Mouse (Mus musculus): ENCODE measurements around the gene Lhfp.
"Not testable (repeated sequence)": the region's sequence is repeated elsewhere in the genome, so short reads cannot be mapped to it uniquely, and the experiment has no call there.

The Lhfp gene

DNA sequence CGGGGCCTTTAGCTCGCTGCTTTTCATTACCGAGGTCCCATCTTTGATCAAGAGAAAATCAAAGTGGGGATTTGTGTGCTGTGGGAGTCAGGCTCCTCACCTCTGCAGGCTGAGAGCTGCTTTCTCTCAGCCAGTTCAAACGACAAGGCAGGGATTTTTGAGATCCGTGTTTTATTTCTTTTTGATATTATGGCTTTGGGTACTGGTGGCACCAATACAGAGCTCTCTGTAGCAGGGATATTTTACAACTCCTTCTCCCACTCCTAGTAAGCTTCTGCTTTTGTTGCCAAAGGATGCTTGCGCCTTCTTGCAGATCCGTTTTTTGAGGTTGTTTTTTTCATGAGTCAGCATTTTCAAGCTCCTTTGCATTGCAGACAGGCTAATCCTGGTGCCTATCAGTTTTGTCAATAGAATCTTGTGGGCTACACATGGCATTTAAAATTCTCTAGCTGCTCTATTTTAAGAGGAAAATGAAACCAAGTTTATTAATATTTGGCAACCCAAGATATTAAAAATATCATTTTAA is 172.5 kb downstream of the Lhfp start:
- no peak for DNase-seq (ENCODE audit: low spot score in 2 of 2)

DNA sequence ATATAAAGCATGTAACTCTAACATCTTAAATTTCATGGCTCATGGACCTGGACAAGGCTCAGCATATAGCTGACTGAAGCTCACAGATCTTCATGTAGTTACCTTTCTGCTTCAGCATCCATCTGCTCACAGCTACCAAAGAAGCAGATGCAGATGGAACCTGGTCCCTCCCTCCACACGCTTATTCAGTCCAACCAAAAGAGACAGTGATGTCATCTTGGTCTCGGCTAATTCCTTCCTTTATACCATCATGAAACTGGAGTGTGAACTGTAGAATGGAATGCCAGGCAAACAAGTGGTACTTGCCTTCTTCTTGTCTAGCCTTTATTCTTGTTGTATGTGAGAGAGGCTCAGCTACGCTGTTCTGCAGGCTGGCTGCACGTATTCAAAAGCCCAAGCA is 173.1 kb downstream of the Lhfp start:
- DNase-seq (ENCODE audit: low spot score in 2 of 2) = no peak

DNA sequence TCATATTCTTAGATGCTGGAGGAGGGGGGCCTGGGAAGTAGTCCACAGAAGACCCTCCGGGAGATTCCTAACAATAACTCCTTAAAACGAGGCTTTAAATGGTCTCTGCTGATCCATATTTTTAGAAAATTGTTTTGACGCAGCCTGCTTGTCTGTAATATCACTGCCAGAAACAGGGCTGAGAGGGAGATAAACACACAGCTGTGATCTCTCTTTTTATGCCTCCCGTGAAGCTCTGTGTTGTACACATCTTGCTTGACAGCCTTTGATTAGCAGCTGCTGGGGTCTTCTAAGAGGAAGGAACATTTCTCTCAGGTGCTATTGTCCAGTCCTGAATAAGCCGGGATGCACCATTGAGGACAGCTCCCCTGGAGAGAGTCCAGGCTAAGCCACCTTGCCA is 176.4 kb downstream of the Lhfp start:
- no peak for DNase-seq (ENCODE audit: low spot score in 2 of 2)

DNA sequence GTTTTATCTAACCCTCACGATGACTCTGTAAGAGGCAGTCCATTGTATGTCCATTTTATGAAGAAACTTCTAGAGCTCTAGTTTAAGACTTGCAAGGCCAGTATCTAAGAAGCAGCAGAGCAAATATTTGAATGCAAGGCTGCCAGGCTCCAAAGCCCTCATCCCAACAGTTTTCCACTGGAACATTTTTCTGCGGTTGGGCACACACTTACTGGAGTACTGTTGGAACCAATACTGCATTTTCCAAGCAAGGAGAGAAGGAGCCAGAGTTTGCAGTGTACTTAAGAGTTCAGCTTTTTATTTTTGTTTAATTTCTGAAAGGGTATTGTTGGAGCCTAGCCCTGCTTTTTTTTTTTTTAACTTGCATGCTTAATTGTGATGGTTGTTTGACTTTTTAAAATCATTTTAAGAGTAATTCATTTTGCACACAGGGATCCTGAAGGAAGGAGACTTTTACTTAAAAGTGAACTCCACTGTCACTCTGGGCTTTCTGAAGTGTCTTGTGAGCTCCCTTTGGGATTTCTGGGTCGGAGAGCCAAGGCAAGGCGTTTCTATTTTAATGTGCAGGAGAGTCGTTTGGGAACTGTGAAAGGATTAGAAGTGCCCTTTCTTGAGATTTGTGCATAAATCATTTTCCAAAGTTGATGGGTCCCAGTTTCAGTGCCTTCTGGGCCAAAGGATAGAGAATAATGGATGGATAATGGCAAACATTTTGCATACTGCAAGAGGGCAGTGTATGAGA is 180.4 kb downstream of the Lhfp start:
- no peak for DNase-seq (ENCODE audit: low spot score in 2 of 2)

DNA sequence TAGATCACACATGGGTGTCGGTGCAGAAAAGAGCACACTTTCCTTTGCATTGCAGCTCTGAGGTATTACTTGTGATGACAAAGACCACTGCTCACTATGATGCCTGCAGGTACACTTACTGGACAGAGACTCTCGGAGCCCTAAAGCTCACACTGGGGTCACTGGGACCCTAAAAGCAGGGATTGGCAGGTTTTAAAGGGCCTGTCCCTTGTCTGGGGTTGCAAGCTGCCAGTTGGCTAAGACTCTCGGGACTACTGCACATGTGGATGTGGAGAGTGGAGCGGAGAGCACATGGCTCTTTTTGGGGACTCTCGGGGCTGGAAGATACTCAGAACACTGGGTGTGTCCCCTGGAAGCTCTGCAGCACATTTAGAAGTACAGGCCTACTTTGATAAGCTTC is 182.8 kb downstream of the Lhfp start:
- no peak for DNase-seq (ENCODE audit: low spot score in 2 of 2)

DNA sequence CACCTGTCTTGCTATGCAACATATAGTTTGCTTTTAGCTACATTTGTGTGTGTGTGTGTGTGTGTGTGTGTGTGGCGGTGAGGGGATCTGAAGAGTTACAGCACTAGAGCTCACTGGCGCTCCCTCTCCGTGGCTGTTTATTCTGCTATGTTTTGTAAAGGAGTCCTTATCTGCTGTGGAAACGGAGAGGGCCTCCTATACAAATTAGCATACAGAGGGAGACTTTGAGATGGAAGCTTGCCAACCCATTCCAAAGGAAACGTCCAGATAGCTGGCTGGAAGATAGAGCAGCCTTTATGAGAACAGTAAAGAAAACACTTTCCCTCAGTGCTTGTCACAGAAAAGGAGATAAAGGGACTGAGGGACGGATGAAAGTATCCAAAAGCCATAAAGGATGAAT is 184.4 kb downstream of the Lhfp start:
- DNase-seq (ENCODE audit: low spot score in 2 of 2) = no peak

DNA sequence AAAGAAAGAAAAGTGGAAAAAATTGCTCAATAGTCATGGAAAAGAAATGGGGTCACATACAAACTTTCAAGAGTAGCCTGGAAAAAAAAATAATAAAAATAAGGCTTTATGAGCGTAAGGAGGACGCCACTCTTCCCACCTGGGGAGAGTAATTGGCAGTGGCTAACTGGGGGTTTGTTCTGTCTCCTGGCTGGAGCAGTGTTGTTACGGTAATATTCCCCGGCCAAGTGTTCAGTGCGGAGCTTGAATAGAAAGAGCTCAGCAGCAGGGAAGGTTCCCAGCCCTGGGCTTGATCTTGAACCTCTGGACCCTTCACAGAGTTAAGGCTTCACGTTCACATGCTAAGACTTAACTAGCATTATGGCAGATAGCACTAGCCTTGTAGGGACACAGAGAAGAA is 184.9 kb downstream of the Lhfp start:
- no peak for DNase-seq (ENCODE audit: low spot score in 2 of 2)

DNA sequence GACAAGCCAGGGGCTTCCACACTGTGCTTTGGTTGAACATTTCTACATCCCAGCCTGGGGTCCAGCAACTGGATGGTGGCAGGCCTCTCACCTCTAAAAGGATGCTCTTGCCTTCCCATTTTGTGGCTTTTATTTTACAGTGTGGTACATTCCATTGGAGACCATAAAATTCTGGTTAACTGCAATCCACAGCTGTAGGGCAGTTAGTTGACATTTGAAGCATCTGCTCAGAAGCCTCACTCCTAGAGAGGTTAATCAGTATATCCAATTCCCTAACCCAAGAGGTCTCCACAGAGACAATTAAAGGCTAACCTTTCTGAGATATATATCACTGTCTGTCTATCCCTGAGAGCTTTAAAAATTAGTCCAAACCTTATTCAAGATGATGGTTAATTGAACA is 186.5 kb downstream of the Lhfp start:
- no peak for DNase-seq (ENCODE audit: low spot score in 2 of 2)

DNA sequence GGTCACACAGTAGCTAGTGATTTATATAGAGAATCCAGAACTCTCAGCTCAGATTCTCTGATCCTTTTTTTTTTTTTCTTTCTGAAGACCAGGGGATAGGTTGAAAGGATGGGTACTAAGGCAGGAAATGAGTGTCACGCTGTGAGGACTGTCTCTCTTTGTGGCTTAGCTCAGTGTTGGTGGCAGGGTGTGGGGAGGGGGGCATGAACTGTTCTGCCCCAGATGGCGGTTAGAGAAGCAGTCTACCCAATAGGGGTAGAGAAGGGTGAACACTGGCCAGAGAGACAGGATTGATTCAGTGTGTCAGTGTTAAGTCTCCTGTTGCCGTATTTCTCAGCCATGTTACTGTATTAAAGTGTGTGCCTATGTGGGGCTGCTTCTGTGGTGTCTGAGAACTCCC is 189.2 kb downstream of the Lhfp start:
- DNase-seq (ENCODE audit: low spot score in 2 of 2) = no peak

DNA sequence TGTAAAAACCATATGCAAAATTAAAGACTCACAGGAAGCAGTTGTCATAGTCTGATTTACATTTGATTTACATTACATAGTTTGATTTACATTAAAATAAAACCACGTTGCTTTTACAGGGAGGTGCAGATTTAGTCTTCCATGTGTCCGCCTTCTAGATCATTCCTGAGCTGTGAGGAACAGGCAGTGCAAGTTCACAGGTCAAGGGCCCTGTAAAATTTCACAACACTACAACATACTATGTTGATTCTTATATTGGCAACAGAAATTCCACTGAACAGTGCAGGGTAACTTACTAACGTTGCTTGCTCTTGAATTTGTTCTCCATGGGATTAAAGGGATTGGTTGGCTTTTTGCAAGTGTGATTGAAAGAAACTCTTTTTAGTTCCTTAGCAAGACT is 189.8 kb downstream of the Lhfp start:
- DNase-seq (ENCODE audit: low spot score in 2 of 2) = no peak

DNA sequence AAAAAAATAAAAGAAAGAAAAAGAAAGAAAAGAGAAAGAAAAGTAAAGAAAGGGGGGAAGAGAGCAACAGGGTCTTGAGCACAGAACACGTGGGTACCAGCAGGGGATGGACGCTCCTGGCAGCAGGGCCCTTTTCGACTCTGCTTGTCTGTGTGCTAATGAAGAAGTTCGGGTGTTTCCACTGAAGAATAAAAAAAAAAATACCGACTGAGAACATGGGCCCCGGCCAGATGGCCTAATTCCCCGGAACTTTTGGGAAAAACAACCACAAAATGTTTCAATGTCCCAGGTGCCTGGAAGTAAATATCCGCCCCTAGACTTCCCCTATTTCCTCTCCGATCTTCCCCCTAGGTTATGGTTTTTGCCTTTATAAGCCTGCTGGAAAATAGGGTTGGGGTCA is 191.1 kb downstream of the Lhfp start:
- not testable (repeated sequence) for DNase-seq (ENCODE audit: low spot score in 2 of 2)

DNA sequence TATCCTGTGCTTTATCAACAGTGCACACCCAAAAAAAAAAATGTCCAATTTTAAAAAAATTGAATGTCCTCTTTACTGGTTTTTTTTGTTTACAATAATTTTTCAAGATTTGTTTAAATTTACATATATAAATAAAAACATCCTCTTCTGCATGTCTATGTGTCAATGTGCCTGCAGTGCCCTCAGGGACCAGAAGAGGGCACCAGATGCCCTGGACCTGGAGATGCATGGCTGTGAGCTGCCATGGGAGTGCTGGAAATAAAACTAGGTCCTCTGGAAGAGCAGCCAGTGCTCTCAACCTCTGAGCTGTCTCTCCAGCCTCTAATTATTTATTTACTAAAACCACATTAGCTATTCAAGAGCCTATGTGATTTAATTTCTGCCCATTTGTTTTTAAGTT is 193.4 kb downstream of the Lhfp start:
- peak in 1 of 2 experiments; percentile 24 for DNase-seq (ENCODE audit: low spot score in 2 of 2)

DNA sequence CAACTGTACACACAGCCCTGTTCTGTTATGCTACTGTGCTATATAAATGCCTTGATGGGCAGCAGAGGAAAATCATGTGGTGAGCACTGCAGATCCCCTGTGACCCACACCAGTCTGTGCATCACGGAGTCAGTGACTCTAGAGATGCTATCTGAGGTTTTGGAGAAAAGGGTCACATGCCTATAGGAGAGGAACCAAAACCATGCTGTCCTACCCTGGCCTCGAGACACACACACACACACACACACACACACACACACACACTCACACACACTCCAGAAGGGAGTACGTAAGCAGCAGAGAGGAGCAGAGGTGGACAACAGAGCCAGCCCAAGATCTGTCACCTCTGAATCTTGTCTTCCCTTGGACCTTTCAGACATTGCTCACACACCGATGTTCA is 195.1 kb downstream of the Lhfp start:
- DNase-seq (ENCODE audit: low spot score in 2 of 2) = no peak

DNA sequence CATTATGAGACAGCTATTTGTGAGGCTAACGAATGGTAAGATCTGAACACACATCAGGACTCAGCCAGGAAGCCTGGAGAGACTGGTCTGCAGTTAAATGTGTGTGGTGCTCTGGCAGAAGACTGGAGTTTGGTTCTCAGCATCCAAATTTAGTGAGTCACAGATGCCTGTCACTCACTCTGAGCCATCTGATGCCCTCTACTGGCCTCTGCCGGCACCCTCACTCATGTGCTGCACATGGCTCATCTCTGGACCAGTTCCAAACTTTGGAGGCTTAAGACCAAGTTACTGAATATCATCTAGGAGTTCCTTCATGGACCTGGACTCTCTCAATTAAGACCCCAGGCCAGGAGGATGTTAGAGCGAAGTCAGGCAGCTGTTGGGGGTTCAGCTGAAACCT is 198.8 kb downstream of the Lhfp start:
- no peak for DNase-seq (ENCODE audit: low spot score in 2 of 2)

DNA sequence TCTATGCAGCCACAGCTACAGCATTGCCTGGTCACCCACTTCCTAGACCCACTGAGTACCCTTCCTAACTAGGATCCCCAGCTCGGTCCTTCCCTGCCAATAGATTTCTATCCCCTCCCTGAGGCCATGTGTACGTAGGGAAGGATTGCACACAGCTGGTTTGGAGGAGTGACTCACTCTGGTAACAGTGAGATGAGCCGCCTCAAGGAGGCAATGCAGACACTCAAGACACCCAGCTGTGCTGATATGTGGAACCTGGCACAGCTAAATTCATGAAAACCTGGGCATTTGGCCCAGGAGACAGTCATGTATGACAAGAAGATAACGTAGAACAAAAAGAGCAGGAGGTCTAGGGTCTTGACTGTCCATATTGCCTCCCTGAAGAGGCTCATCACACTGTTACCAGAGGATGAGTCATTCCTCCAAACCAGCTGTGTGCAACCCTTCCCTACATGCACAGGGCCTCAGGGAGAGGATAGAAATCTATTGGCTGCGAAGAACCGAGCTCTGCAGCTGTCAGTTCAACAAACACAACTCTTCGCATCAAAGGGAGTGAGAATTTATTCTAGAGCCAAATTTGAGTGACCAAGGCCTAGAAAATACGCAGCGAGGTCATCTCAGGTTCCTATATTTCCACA is 204.4 kb downstream of the Lhfp start:
- DNase-seq (ENCODE audit: low spot score in 2 of 2) = no peak

DNA sequence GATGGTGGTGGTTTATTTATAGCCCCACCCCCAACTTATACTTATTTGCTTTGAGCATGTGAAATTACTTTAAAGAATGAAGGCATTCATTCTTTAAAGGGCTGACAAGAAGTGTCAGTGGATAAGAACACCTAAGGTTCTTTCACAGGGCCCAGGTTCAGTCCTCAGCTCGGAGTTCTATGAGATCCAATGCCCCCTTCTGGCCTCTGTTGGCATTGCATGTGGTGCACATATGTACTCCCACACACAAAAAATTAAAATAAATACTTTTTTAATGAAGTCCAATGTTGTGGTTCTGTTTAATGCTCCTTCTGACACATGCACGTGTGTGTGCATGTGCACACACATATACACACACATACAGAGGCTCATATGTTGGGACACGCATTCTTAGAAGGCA is 205.8 kb downstream of the Lhfp start:
- peak; percentile 7 to 62 for DNase-seq (ENCODE audit: low spot score in 2 of 2)

DNA sequence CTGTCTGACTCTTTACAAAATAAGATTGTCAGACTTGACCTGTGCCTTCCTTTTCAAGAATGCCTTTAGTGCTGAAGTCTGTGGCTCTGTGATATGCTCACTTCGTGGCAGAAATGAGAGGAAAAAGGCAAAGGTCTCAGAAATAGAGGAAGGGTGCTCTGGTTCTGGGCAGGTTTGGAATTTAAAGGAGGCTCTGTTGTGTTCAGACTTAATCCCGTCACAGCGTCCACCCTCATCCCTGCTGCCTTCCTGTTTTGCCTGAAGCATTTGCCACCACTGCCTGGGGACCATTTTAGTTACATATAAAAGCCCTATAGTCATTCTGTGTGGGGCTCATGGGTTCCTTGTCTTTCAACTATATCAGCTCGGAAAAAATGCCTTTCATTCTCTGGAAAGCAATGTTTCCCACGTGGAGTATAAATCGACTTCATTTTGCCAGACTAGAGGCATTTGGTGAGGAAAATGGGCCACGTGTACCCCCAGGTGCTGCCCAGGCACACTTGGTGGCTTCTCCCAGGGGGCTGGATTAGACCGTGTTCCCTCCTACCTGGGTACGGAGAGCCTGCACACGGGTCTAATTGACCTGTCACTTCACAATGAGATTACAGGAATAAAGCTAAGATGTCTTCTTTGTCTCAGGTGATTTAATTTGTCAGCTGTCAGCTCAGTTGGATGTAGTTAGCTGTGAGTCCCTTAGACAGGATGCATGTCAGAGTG is 207.0 kb downstream of the Lhfp start:
- DNase-seq (ENCODE audit: low spot score in 2 of 2) = no peak

DNA sequence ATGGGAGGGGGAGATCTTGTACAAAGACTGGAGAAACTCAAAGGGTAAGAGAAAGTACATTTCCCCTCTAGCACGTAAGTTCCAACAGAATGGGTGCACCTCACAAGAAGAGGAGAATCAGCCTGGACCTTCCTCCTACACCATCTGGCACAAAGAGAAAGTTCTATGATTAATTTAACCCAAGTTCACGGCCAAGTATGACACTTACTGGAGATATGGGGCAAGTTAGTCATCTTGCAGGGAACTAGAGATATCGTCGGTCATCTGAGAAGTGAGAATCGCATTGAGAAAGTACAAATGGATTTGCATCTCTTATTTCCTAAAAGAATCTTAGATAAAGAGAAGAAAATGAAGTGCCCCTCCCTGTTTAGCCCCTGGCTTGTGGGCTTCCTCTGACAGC is 211.2 kb downstream of the Lhfp start:
- DNase-seq (ENCODE audit: low spot score in 2 of 2) = no peak

DNA sequence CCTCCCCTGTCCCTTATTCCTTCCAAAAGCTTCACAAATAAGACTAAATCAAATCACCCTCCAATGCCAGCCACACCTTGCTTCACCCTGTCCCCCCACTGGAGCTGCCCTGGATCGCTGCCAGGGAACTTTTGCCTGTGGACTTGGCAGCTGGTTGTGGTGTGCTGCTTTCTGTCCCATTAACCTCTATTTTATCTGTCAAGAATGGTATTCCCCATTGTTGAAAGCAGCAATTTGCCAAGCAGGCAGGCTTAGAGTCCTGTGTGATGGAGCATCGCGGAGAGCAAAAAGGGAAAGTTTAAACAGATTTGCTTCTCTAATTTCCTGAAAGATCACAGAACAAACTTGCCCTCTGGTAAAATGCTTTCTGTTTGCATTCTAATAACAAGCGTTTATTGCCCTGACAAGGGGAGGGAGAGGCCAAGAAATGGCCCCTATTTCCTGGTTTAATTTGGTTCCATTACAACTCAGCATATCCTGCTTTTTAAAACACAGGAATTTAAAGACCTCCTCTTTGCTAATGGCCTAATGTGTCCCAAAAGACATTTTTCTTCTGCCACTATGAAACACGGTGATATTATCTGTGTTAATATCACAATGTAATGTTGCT is 212.0 kb downstream of the Lhfp start:
- DNase-seq (ENCODE audit: low spot score in 2 of 2) = no peak

DNA sequence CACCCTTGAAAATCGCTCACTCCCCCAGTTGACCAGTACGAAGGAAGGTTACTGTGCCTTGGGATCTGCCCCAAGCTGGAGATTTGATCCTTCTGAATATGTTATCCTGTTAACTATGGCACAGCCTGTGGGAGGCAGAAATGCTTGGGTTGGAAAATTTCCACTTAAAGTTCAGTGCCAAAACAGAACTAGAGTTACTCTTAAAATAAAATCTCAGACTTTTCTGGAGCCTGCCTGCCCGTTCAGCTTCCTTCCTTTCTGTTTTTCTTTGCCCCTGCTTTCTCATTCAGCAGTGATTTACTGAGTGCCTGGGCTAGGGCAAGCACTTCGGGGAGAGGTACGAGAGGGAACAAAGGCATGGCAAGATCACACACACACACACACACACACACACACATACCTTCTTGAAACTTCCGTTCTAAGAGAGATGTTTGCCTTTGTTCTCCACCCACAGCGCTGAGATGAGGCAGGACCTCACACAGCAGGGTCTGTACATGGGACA is 217.4 kb downstream of the Lhfp start:
- DNase-seq (ENCODE audit: low spot score in 2 of 2) = no peak

DNA sequence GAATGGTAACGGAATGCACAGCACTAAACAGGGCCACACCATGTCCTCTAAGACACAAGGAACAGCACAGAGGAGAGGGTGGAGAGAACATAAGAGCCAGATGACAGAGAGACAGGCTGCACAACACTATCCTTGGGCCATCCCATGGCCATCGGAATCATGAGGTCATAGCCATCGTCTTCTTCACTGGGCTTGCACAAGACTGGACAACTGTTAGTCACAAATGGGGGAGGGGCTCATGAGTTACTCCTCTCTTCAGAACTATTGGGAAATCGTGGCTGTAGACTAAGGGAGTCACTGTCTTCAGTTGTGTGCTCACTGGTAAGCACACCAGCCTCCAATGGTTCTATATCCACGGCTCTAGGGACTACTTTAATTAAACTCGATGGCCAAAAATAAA is 224.8 kb downstream of the Lhfp start:
- DNase-seq (ENCODE audit: low spot score in 2 of 2) = no peak

DNA sequence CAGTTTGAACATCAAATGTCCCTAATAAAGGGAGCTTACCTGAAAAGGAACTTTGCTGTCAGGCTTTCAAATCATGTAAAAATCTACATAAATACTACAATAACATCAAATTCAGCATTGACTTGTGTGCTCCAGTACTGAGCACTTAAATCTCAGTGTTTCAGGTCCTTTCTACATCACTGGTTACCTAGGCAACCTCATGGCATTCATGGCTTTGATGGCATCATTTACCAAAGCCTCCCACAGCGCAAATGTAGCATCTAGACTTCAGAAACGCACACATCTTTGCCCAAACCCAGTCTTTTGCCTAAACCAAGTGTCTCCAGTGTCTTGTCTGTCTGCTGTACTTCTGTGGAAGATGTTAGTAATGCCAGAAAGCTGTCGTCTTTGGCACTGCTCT is 225.7 kb downstream of the Lhfp start:
- DNase-seq (ENCODE audit: low spot score in 2 of 2) = no peak
